Mouse (Mus musculus) embryonic facial prominence, embryonic 14.5 days (tissue): Measurements from ENCODE around the gene Olfr427. TPM values are rescaled to one million over a fixed set of nuclear protein-coding genes. Genes with fewer than 3 reads are reported as not detected.
"Not testable (repeated sequence)": the region's sequence is repeated elsewhere in the genome, so short reads cannot be mapped to it uniquely, and the experiment has no call there.

Experiments used
- ATAC-seq: fragments of 200-750 bp; cut with Nextera tagmentation; 2 replicates; pipeline ENCODE4 v1.8.0; 2017; ENCODE audit warnings: low read depth, moderate number of reproducible peaks, moderate TSS enrichment
- DNase-seq: peaks from one replicate; pipeline ENCODE4 v3.0.0-alpha.2; 2015; ENCODE audit warnings: low spot score
- H3K27ac ChIP-seq: fragments of 300-500 bp; sonication (generic); replicated peaks from 2 replicates; pipeline ENCODE4 v1.5.1; 2014; ENCODE audit warnings: low read depth, mild to moderate bottlenecking, low read length, moderate library complexity
- H3K27me3 ChIP-seq: fragments of 300-500 bp; sonication (generic); replicated peaks from 2 replicates; pipeline ENCODE4 v1.6.1; 2014; ENCODE audit warnings: low read length; ENCODE audit not compliant: control insufficient read depth, insufficient read depth
- H3K36me3 ChIP-seq: fragments of 300-500 bp; sonication (generic); 2 replicates; pipeline ENCODE4 v1.6.1; 2014; ENCODE audit warnings: low read length, mixed read lengths; ENCODE audit not compliant: control insufficient read depth, insufficient read depth
- H3K4me1 ChIP-seq: fragments of 300-500 bp; sonication (generic); 2 replicates; pipeline ENCODE4 v1.6.1; 2014; ENCODE audit warnings: antibody characterized with exemption, low read length; ENCODE audit not compliant: control insufficient read depth, insufficient read depth
- H3K4me2 ChIP-seq: fragments of 300-500 bp; sonication (generic); 2 replicates; pipeline ENCODE4 v1.6.1; 2014; ENCODE audit warnings: low read depth, mild to moderate bottlenecking, low read length, moderate library complexity, mixed read lengths
- H3K4me3 ChIP-seq: fragments of 300-500 bp; sonication (generic); 2 replicates; pipeline ENCODE4 v1.5.1; 2014; ENCODE audit warnings: low read depth, mild to moderate bottlenecking, low read length
- H3K9ac ChIP-seq: fragments of 300-500 bp; sonication (generic); 2 replicates; pipeline ENCODE4 v1.6.1; 2014; ENCODE audit warnings: low read depth, mild to moderate bottlenecking, low read length, moderate library complexity, mixed read lengths
- H3K9me3 ChIP-seq: fragments of 300-500 bp; sonication (generic); 2 replicates; pipeline ENCODE4 v1.6.1; 2016; ENCODE audit warnings: low read length; ENCODE audit not compliant: control insufficient read depth
- WGBS: fragments of 180-500 bp; shearing (Covaris S2); extraction: QIAGEN DNeasy Blood & Tissue Kit; methylation state at CpG from one replicate; pipeline ENCODE4 v1.1.7; 2014; 5-methylcytosine and 5-hydroxymethylcytosine counted together
- polyA plus RNA-seq: library from polyadenylated mRNA; unstranded; fragments of >200 nt; fragmentation: Nextera tagmentation; extraction: Ambion mirVana; gene quantifications from 2 replicates; pipeline ENCODE4 v1.2.1, GENCODE M21; 2014

The Olfr427 gene
- not detected in 2 replicates for polyA plus RNA-seq

DNA sequence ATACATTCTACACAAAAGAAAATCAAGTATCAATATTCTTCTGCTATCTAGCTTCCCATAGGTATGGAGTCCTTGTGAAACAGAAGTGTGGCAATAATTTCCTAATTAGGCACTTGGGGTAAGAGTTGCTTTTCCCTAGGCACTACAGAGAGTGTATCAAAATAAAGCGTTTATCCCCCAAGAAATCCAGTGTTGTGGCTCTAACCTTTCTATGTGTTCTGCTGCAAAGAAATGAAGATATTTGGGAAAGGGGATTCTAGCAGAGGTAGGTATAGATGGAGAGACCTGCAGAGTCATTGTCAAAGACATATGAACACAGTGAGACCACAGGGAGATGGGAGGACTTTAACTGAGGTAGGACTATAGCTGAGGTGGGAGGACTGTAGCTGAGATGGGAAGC, at the start of gene Olfr427:
Gene Olfr427 (plus strand): TSS at position 301 of the 400 bp plus-strand sequence.
- ATAC-seq (no peak), DNase-seq (no peak)
- no peaks in the 10 kb centered on the region for H3K9me3 ChIP-seq
- 87% methylated on average over 1 of the region's 1 CpGs for WGBS
- H3K4me3 ChIP-seq = no peak within 1 kb of the TSS
- H3K4me2 ChIP-seq = no peak within 1 kb of the TSS
- H3K27me3 ChIP-seq = no peaks in the 10 kb centered on the region
- H3K4me1 ChIP-seq = no peaks in the 10 kb centered on the region
- H3K36me3 ChIP-seq = no peaks in the 10 kb centered on the region
- H3K9ac ChIP-seq = no peak within 1 kb of the TSS
- no peak within 1 kb of the TSS for H3K27ac ChIP-seq

DNA sequence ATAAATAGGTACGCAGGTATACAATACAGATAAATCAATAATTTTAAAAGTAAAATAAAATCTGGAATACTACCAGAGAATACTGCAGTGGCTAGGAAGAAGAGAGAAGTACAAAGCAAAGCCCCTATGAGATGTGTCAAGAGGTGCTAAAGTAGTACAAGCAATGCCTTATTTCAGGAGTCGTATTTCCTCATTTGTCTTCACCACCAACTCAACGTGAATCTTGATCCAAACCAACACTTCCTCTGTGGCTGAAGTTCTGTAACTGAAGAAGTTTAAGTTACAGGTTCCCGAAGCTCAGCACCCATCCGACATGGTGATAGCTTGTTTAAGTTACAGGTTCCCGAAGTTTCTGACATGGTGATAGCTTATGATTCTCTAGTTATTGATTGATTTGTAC, 48.5 kb upstream of the Olfr427 start:
- H3K4me1 ChIP-seq, DNase-seq, H3K27ac ChIP-seq, H3K4me2 ChIP-seq, H3K9ac ChIP-seq, ATAC-seq, H3K4me3 ChIP-seq, H3K27me3 ChIP-seq, H3K36me3 ChIP-seq, H3K9me3 ChIP-seq: not testable (repeated sequence)
- 83% methylated on average over 6 of the region's 6 CpGs for WGBS

DNA sequence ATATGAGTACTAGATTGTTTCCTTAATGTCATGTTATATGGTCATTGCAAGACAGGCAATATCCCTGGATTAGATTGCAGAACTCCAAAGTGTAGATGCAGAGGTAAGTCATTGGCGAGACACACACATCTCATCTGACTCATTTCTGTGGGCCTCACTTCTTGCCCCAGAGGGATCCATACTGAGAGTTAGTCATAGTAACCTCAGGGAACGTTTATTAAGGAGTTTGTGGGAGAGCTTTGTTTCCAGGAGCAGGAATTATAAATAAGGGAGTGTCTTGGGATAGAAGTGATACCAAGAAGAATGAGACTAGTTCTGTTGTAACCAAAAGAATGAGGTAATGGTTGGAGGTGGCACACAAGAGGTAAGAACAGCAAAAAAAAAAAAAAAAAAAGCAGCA, 47.8 kb upstream of the Olfr427 start, which contains the start of gene Olfr432:
Gene Olfr432 (plus strand): TSS at position 313 of the 400 bp plus-strand sequence.
- Histone ChIP-seq H3K36me3 (no peaks in the 10 kb centered on the region), H3K9ac (no peak within 1 kb of the TSS), H3K27me3 (no peaks in the 10 kb centered on the region), H3K9me3 (no peaks in the 10 kb centered on the region), H3K4me1 (no peaks in the 10 kb centered on the region), H3K4me2 (no peak within 1 kb of the TSS), H3K27ac (no peak within 1 kb of the TSS), H3K4me3 (no peak within 1 kb of the TSS)
- DNase-seq (no peak), ATAC-seq (no peak)
- 59% methylated on average over 2 of the region's 2 CpGs for WGBS

DNA sequence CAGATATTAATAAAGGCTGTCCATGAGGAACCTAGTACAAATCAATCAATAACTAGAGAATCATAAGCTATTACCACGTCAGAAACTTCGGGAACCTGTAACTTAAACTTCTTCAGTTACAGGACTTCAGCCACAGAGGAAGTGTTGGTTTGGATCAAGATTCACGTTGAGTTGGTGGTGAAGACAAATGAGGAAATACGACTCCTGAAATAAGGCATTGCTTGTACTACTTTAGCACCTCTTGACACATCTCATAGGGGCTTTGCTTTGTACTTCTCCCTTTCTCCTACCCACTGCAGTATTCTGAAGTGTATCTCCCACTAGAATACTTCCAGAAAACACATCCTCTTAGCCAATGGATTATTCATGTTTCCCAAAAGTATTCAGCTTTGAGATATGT, 47.3 kb upstream of the Olfr427 start:
- ATAC-seq, DNase-seq, H3K4me2 ChIP-seq, H3K27ac ChIP-seq, H3K9me3 ChIP-seq, H3K4me1 ChIP-seq, H3K36me3 ChIP-seq, H3K4me3 ChIP-seq, H3K9ac ChIP-seq, H3K27me3 ChIP-seq: not testable (repeated sequence)
- 66% methylated on average over 4 of the region's 4 CpGs for WGBS

DNA sequence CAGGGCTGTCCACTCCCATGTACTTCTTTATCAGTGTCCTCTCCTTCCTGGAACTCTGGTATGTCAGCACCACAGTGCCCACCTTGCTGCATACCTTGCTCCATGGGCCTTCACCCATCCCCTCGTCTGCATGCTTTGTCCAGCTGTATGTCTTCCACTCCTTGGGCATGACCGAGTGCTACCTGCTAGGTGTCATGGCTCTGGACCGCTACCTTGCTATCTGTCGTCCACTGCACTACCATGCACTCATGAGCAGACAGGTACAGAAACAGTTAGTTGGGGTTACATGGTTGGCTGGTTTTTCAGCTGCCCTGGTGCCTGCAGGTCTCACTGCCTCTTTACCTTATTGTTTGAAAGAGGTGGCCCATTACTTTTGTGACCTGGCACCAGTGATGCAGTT, 46.2 kb upstream of the Olfr427 start:
- DNase-seq (no peak), ATAC-seq (no peak)
- H3K36me3 ChIP-seq = no peaks in the 10 kb centered on the region
- no peaks in the 10 kb centered on the region for H3K9me3 ChIP-seq
- no peaks in the 10 kb centered on the region for H3K4me1 ChIP-seq
- H3K27ac ChIP-seq = no peak overlapping the region
- no peak overlapping the region for H3K4me2 ChIP-seq
- WGBS = 85% methylated on average over 4 of the region's 4 CpGs
- no peak overlapping the region for H3K9ac ChIP-seq
- H3K27me3 ChIP-seq = no peaks in the 10 kb centered on the region
- no peak overlapping the region for H3K4me3 ChIP-seq

DNA sequence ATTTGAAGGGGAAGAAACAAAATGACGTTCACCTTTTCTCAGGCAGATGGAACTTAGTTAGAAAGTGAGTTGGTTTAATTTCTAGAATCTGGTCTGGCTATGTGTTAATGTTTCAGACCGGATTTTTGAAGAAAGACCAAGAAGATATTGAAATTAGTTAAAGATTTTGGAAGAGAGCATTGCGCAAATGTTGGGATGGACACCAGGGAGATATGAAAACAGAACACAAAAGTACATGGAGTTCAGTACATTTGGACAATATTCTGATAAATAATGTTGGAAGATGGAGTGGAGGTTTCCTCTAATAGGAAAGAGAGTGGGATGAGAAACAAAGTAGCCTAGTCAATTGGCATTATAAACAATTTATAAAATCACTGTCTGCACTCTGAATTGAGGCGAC, 45.2 kb upstream of the Olfr427 start:
- H3K27me3 ChIP-seq = no peaks in the 10 kb centered on the region
- no peaks in the 10 kb centered on the region for H3K36me3 ChIP-seq
- H3K4me3 ChIP-seq = no peak overlapping the region
- no peaks in the 10 kb centered on the region for H3K9me3 ChIP-seq
- WGBS = 83% methylated on average over 4 of the region's 4 CpGs
- H3K9ac ChIP-seq = no peak overlapping the region
- DNase-seq (no peak), ATAC-seq (no peak)
- H3K4me1 ChIP-seq = no peaks in the 10 kb centered on the region
- H3K4me2 ChIP-seq = no peak overlapping the region
- H3K27ac ChIP-seq = no peak overlapping the region

DNA sequence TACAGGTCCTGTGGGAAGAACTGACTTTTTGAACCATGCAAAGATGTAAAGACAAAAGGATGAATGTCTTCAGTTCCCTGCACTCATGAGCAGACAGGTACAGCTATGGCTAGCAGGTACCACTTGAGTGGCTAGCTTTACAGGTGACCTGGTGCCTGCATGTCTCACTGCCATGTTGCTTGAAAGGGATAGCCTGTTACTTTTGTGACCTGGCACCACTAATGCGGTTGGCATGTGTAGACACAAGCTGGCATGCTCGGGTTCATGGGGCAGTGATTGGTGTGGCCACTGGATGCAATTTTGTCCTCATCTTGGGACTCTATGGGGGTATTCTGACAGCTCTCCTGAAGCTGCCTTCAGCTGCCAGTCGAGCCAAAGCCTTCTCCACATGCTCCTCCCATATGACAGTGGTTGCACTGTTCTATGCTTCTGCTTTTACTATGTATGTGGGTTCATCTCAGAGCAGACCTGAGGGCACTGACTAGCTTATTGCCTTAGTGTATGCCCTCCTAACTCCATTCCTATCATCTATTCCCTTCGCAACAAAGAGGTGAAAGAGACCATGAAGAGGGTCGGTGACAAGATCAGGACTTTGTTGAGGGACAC, 44.7 kb upstream of the Olfr427 start:
- Histone ChIP-seq H3K27ac (no peak overlapping the region), H3K4me2 (no peak overlapping the region), H3K4me1 (no peaks in the 10 kb centered on the region), H3K9ac (no peak overlapping the region), H3K9me3 (no peaks in the 10 kb centered on the region), H3K36me3 (no peaks in the 10 kb centered on the region), H3K27me3 (no peaks in the 10 kb centered on the region), H3K4me3 (no peak overlapping the region)
- WGBS = 80% methylated on average over 5 of the region's 5 CpGs
- ATAC-seq (no peak), DNase-seq (no peak)

DNA sequence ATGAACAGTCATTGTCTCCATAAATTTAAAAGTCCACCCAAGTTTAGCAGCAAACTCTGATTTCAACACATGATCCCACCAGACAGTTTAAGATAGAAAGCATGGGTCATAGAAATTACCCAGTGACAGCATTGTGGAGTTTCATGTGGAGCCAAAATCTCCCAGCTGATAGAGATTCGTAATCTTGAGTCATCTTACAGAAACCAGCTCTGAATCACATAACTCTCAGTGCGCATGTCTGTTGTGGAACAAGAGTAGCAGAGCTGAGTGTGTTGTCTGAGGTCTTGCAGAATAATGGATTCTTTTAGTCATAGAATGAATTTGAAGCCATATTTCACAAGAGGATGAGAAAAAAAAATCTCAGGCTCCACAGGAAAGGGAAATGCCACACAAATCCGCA, 43.7 kb upstream of the Olfr427 start:
- DNase-seq (peak; percentile 4), ATAC-seq (no peak)
- Histone ChIP-seq H3K27ac (no peak overlapping the region), H3K27me3 (no peaks in the 10 kb centered on the region), H3K4me3 (no peak overlapping the region), H3K9me3 (no peaks in the 10 kb centered on the region), H3K4me2 (no peak overlapping the region), H3K9ac (no peak overlapping the region), H3K36me3 (no peaks in the 10 kb centered on the region), H3K4me1 (no peaks in the 10 kb centered on the region)
- 78% methylated on average over 3 of the region's 3 CpGs for WGBS

DNA sequence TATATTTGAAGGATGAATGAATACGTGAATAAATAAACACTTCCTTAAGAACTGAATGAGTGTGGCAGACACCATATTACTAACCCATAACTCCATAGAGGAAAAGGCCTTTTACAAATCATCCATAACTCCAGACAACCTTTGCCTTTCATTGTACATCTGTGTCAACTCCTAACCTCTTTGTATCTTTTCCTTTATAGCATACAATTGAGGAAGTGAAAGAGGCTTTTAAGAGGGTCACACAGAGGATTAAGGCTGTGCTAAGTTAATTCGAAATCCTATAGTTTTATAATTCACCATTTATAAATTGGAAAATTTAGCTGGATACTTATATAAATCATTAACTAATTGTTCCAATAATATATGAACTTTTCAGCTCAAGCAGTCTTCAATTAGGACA, 41.4 kb upstream of the Olfr427 start:
- no peak for ATAC-seq

More for the DNA sequence above, 41.4 kb upstream of the Olfr427 start:
- H3K9me3 ChIP-seq = no peaks in the 10 kb centered on the region
- no peak overlapping the region for H3K27ac ChIP-seq
- no peaks in the 10 kb centered on the region for H3K36me3 ChIP-seq
- H3K4me2 ChIP-seq = no peak overlapping the region
- WGBS = 74% methylated on average over 2 of the region's 2 CpGs
- no peaks in the 10 kb centered on the region for H3K4me1 ChIP-seq
- H3K27me3 ChIP-seq = no peaks in the 10 kb centered on the region
- DNase-seq = no peak
- H3K4me3 ChIP-seq = no peak overlapping the region
- no peak overlapping the region for H3K9ac ChIP-seq
